Mouse (Mus musculus) MEL (cell line): Measurements from ENCODE around the gene Csnk1g2. TPM values are rescaled to one million over a fixed set of nuclear protein-coding genes. Genes with fewer than 3 reads are reported as not detected.

ENCODE experiments used
- DNase-seq: peaks from one replicate; pipeline ENCODE4 v3.0.0; 2011; ENCODE audit warnings: low read depth, low spot score
- H3K27ac ChIP-seq: 2 replicates; pipeline ENCODE4 v1.5.1; 2012; ENCODE audit warnings: low read depth, mild to moderate bottlenecking, control low read depth, low read length, moderate library complexity; ENCODE audit not compliant: control insufficient read depth
- H3K27me3 ChIP-seq, 2 experiments: fragments of 150-350 bp in 1 of 2; sonication (generic) in 1 of 2; 2 replicates each; pipeline ENCODE4 v1.6.1; 2012; ENCODE audit warnings: low read length in 2 of 2, mild to moderate bottlenecking in 2 of 2, improper control_type of control experiment in 1 of 2, moderate library complexity in 1 of 2; ENCODE audit not compliant: insufficient read depth in 2 of 2, control insufficient read depth in 1 of 2
- H3K36me3 ChIP-seq, 2 experiments: 2 replicates each; pipeline ENCODE4 v1.6.1; 2012 to 2014; ENCODE audit warnings: low read length in 2 of 2, improper control_type of control experiment in 1 of 2, inconsistent platforms in 1 of 2, mild to moderate bottlenecking in 1 of 2; ENCODE audit not compliant: insufficient read depth in 2 of 2, control insufficient read depth in 1 of 2
- H3K4me1 ChIP-seq, 2 experiments: fragments of 150-350 bp in 1 of 2; sonication (generic) in 1 of 2; 2 replicates each; pipeline ENCODE4 v1.6.1; 2012; ENCODE audit warnings: low read length in 2 of 2, improper control_type of control experiment in 1 of 2, mild to moderate bottlenecking in 1 of 2; ENCODE audit not compliant: insufficient read depth in 2 of 2, control insufficient read depth in 1 of 2
- H3K4me3 ChIP-seq, 2 experiments: fragments of 150-350 bp in 1 of 2; sonication (generic) in 1 of 2; 2 replicates each; pipeline ENCODE4 v1.5.1; 2012; ENCODE audit warnings: low read depth in 2 of 2, low read length in 2 of 2, mild to moderate bottlenecking in 2 of 2, moderate library complexity in 2 of 2, control low read depth in 1 of 2, improper control_type of control experiment in 1 of 2; ENCODE audit not compliant: control insufficient read depth in 1 of 2, insufficient read depth in 1 of 2
- H3K79me2 ChIP-seq: 2 replicates; pipeline ENCODE4 v1.6.1; 2012; ENCODE audit warnings: mild to moderate bottlenecking, low read length, moderate library complexity; ENCODE audit not compliant: control insufficient read depth, poor library complexity, insufficient read depth
- H3K9ac ChIP-seq: 2 replicates; pipeline ENCODE4 v1.6.1; 2012; ENCODE audit warnings: low read depth, mild to moderate bottlenecking, control low read depth, low read length, moderate library complexity; ENCODE audit not compliant: control insufficient read depth, poor library complexity, severe bottlenecking
- H3K9me3 ChIP-seq: fragments of 150-350 bp; sonication (generic); replicated peaks from 2 replicates; pipeline ENCODE4 v1.6.1; 2012; ENCODE audit warnings: mild to moderate bottlenecking, low read length, improper control_type of control experiment, moderate library complexity; ENCODE audit not compliant: insufficient read depth
- BHLHE40 ChIP-seq: IDR thresholded peaks from 2 replicates; pipeline ENCODE4 v1.6.1; 2012; ENCODE audit warnings: low read depth, mild to moderate bottlenecking, inconsistent platforms, low read length, improper control_type of control experiment, borderline replicate concordance
- CHD1 ChIP-seq: IDR thresholded peaks from 2 replicates; pipeline ENCODE4 v1.6.1; 2012; ENCODE audit warnings: low read depth, mild to moderate bottlenecking, inconsistent platforms, low read length, improper control_type of control experiment
- CHD2 ChIP-seq: IDR thresholded peaks from 2 replicates; pipeline ENCODE4 v1.6.1; 2011; ENCODE audit warnings: low read length, improper control_type of control experiment
- ETS1 ChIP-seq: IDR thresholded peaks from 2 replicates; pipeline ENCODE4 v1.6.1; 2012; ENCODE audit warnings: low read depth, mild to moderate bottlenecking, inconsistent platforms, low read length, improper control_type of control experiment, moderate library complexity
- HCFC1 ChIP-seq: IDR thresholded peaks from 2 replicates; pipeline ENCODE4 v1.6.1; 2012; ENCODE audit warnings: low read depth, mild to moderate bottlenecking, inconsistent platforms, low read length, improper control_type of control experiment, moderate library complexity
- MAFK ChIP-seq: IDR thresholded peaks from 2 replicates; pipeline ENCODE4 v1.6.1; 2011; ENCODE audit warnings: low read depth, mild to moderate bottlenecking, low read length, improper control_type of control experiment, borderline replicate concordance
- MAX ChIP-seq: IDR thresholded peaks from 2 replicates; pipeline ENCODE4 v1.6.1; 2011; ENCODE audit warnings: low read length, improper control_type of control experiment
- MAZ ChIP-seq: IDR thresholded peaks from 2 replicates; pipeline ENCODE4 v1.6.1; 2012; ENCODE audit warnings: low read depth, mild to moderate bottlenecking, inconsistent platforms, low read length, improper control_type of control experiment
- MEF2A ChIP-seq: IDR thresholded peaks from 2 replicates; pipeline ENCODE4 v1.6.1; 2014; ENCODE audit warnings: low read depth, mild to moderate bottlenecking, inconsistent platforms, low read length, improper control_type of control experiment; ENCODE audit not compliant: poor library complexity, insufficient replicate concordance, severe bottlenecking; ENCODE audit errors: extremely low read depth
- MXI1 ChIP-seq: IDR thresholded peaks from 2 replicates; pipeline ENCODE4 v1.6.1; 2011; ENCODE audit warnings: mild to moderate bottlenecking, low read depth, low read length, improper control_type of control experiment
- MYB ChIP-seq: IDR thresholded peaks from 2 replicates; pipeline ENCODE4 v1.6.1; 2011; ENCODE audit warnings: mild to moderate bottlenecking, low read depth, low read length, improper control_type of control experiment
- MYC ChIP-seq: IDR thresholded peaks from 2 replicates; pipeline ENCODE4 v1.6.1; 2011; ENCODE audit warnings: low read depth, mild to moderate bottlenecking, low read length, improper control_type of control experiment, moderate library complexity
- NRF1 ChIP-seq: IDR thresholded peaks from 2 replicates; pipeline ENCODE4 v1.6.1; 2014; ENCODE audit warnings: low read depth, mild to moderate bottlenecking, inconsistent platforms, low read length, improper control_type of control experiment, moderate library complexity; ENCODE audit not compliant: poor library complexity, insufficient read depth, severe bottlenecking
- POLR2A ChIP-seq, 2 experiments: IDR thresholded peaks; 2 replicates each; pipeline ENCODE4 v1.6.1; 2011 to 2012; ENCODE audit warnings: low read length in 2 of 2, mild to moderate bottlenecking in 2 of 2, control low read depth in 1 of 2, improper control_type of control experiment in 1 of 2, low read depth in 1 of 2, moderate library complexity in 1 of 2; ENCODE audit not compliant: control insufficient read depth in 1 of 2, insufficient read depth in 1 of 2, poor library complexity in 1 of 2
- POLR2AphosphoS2 ChIP-seq: IDR thresholded peaks from 2 replicates; pipeline ENCODE4 v1.6.1; 2011; ENCODE audit warnings: low read length, improper control_type of control experiment
- POLR2AphosphoS5 ChIP-seq: IDR thresholded peaks from 2 replicates; pipeline ENCODE4 v1.6.1; 2012; ENCODE audit warnings: low read depth, borderline replicate concordance, mild to moderate bottlenecking, inconsistent platforms, low read length, moderate library complexity, mixed read lengths
- RAD21 ChIP-seq: IDR thresholded peaks from 2 replicates; pipeline ENCODE4 v1.6.1; 2011; ENCODE audit warnings: mild to moderate bottlenecking, low read depth, low read length, improper control_type of control experiment
- RCOR1 ChIP-seq: IDR thresholded peaks from 2 replicates; pipeline ENCODE4 v1.6.1; 2012; ENCODE audit warnings: low read depth, mild to moderate bottlenecking, inconsistent platforms, low read length, improper control_type of control experiment
- TBP ChIP-seq: IDR thresholded peaks from 2 replicates; pipeline ENCODE4 v1.8.0; 2011; ENCODE audit warnings: low read depth, low read length, improper control_type of control experiment
- USF1 ChIP-seq: IDR thresholded peaks from 2 replicates; pipeline ENCODE4 v1.6.1; 2014; ENCODE audit warnings: low read depth, mild to moderate bottlenecking, inconsistent platforms, low read length, improper control_type of control experiment, moderate library complexity
- USF2 ChIP-seq, 2 experiments: IDR thresholded peaks; 2 replicates each; pipeline ENCODE4 v1.6.1; 2011 to 2012; ENCODE audit warnings: improper control_type of control experiment in 2 of 2, low read length in 2 of 2, borderline replicate concordance in 1 of 2, inconsistent platforms in 1 of 2, low read depth in 1 of 2, mild to moderate bottlenecking in 1 of 2; ENCODE audit not compliant: insufficient read depth in 1 of 2
- ZC3H11A ChIP-seq: IDR thresholded peaks from 2 replicates; pipeline ENCODE4 v1.6.1; 2012; ENCODE audit warnings: low read depth, mild to moderate bottlenecking, inconsistent platforms, low read length, improper control_type of control experiment
- ZMIZ1 ChIP-seq: IDR thresholded peaks from 2 replicates; pipeline ENCODE4 v1.6.1; 2012; ENCODE audit warnings: low read depth, mild to moderate bottlenecking, inconsistent platforms, low read length, improper control_type of control experiment, moderate library complexity
- polyA plus RNA-seq, 2 experiments: library from polyadenylated mRNA; stranded (reverse) in 1 of 2; unstranded in 1 of 2; fragments of >175 nt in 1 of 2; fragments of >200 nt in 1 of 2; gene quantifications; 2 replicates each; pipeline versions ENCODE4 v1.2.1 to v1.2.4; 2012; ENCODE audit warnings: low replicate concordance in 2 of 2, low read depth in 1 of 2; ENCODE audit not compliant: insufficient read length in 2 of 2, insufficient read depth in 1 of 2, missing spikeins in 1 of 2
- total RNA-seq: library from RNA; depleted of rRNA; stranded (reverse); fragments of 300-350 nt; gene quantifications from 2 replicates; pipeline ENCODE4 v1.2.3, GENCODE M21; 2012

The Csnk1g2 gene
- total and polyA plus RNA-seq, 3 experiments, result 132 to 231 TPM; not detected in 1

DNA sequence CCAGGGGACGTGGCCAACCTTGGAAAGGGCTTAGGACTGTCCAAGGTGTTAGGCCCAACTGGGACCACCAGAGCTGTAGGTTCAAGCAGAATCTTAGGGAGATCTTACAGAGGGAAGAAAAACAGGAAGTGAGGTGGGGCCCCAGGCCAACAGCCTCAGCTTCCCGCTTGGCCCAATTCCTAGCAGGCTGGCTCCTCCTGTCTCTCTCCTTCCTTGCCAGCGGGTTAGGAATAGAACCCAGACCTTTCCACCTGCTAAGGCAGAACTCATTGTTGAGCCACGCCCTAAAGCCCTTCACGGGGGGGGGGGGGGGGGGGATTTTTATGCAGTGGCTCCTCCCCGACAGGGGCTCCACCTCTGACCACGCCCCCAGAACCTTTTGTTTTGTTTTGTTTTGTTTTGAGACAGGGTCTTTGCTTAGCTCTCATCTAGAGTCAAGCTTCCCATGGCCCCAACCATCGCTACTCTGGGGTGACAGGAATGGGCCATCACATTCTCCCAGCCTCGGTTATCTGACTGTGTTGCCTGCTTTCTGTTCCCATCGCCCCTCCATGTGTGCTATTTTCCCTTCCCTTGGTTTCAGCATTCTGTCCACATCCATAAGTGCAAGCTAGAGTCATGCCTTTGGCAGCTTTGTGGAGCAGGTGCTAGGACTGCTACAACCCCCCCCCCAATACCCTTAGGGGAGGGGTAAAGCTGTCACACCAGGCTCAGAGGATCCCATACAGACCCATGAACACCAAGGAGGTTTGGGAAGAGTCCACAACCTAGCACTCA is 56.2 kb downstream of the Csnk1g2 start (continued):
- TF ChIP-seq ZMIZ1 (no peak), MAZ (no peak), BHLHE40 (no peak), ZC3H11A (no peak), MAFK (no peak), USF2 (IDR thresholded peaks at IDR 0.05; ENCODE audit: borderline replicate concordance in 1 of 2, insufficient read depth in 1 of 2, low read depth in 1 of 2, low read length in 2 of 2) (no peak), POLR2AphosphoS5 (no peak), ETS1 (no peak; the same call in 1 of the 2 replicates), TBP (0 out of 2 replicates have a peak, but pooled peaks have one; percentile 9), MYB (no peak)

DNA sequence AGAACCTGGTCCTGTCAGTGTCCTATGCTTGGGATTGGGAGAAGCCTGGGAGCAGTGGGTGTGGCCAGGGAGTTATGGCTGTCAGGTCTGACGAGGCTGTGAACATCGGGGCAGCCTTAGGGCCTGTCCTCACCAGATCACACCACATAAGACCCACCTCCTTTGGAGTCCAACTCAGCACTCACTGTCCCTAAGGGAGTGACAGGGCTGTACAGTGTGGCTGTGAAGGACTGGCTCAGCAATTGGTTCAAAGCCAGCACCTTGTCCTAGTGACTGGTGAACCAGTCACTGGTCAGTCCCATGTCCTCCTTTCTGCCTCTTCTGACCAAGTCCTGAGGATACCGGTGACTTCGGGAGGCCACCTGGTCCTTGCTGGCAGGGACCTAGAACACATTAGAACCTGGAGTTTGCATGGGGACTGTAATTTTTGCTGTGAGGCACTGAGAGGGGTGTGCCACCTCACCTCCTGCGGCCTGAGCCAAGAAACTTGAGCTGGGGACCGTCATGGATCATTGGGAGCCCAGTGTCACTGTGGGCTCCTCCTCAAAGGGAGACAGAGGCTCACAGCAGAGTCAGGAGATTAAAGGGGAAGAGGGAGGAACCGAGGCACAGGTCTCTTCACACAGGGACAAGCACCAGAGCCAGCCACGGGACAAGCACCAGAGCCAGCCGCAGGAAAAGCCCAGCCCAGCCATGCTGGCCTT is 57.1 kb downstream of the Csnk1g2 start:
- Histone ChIP-seq H3K79me2 (peaks cover 22% of the 10 kb centered on the region), H3K9me3 (no peaks in the 10 kb centered on the region), H3K4me3 (peak overlapping the region; percentile 58 to 76), H3K4me1 (peaks cover 14 to 30% of the 10 kb centered on the region in 2 experiments), H3K9ac (peak overlapping the region; percentile 53), H3K27ac (peak overlapping the region; percentile 96), H3K27me3 (no peaks in the 10 kb centered on the region), H3K36me3 (peaks cover 0 to 23% of the 10 kb centered on the region in 2 experiments; a peak in 2 of 4 replicates)
- peak; percentile 61 for DNase-seq
- TF ChIP-seq TBP (no peak), POLR2AphosphoS2 (no peak), POLR2AphosphoS5 (0 out of 2 replicates have a peak, but pooled peaks have one; percentile 39), MAX (no peak), CHD2 (no peak), MYC (no peak), RAD21 (no peak), USF1 (no peak), CHD1 (0 out of 2 replicates have a peak, but pooled peaks have one; percentile 39), POLR2A (IDR thresholded peaks at IDR 0.05; ENCODE audit: control insufficient read depth in 1 of 2, insufficient read depth in 1 of 2, low read depth in 1 of 2, low read length in 2 of 2, poor library complexity in 1 of 2) (no peak), MEF2A (no peak), MAFK (no peak), ZMIZ1 (0 out of 2 replicates have a peak, but pooled peaks have one; percentile 27), MXI1 (peak; percentile 42; the same call in 1 of the 2 replicates), MAZ (no peak), NRF1 (no peak), HCFC1 (peak; percentile 28; the same call in 1 of the 2 replicates), RCOR1 (no peak)
